Mouse (Mus musculus) cerebellum, postnatal 4 days (tissue): Measurements from ENCODE around the gene Pdlim5.
"Not testable (repeated sequence)": the region's sequence is repeated elsewhere in the genome, so short reads cannot be mapped to it uniquely, and the experiment has no call there.

ENCODE experiments used
- DNase-seq, 2 experiments: peaks; one replicate each; pipeline ENCODE4 v3.0.0; 2022; ENCODE audit warnings: low spot score in 2 of 2, mixed read lengths in 1 of 2

Pdlim5 gene

GRCm38 (mm10) chr3:142395520-142396193 lies at the start of gene Pdlim5:
Gene Pdlim5, minus strand, starts transcription at chr3:142395696.
- DNase-seq = peak; percentile 86 to 94

DNA sequence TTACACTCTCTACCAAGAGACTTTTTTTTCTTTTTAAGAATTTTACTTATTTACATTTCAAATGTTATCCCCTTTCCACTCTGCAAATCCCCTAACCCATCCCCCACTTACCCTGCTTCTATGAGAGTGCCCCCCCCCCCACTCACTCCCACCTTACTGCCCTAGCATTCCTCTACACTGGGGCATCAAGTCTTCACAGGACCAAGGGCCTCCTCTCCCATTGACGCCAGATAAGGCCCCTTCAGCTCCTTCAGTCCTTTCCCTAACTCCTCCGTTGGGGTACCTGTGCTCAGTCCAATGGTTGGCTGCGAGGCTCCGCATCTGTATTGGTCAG lies 48.2 kb upstream of the Pdlim5 start:
- DNase-seq = no peak

DNA sequence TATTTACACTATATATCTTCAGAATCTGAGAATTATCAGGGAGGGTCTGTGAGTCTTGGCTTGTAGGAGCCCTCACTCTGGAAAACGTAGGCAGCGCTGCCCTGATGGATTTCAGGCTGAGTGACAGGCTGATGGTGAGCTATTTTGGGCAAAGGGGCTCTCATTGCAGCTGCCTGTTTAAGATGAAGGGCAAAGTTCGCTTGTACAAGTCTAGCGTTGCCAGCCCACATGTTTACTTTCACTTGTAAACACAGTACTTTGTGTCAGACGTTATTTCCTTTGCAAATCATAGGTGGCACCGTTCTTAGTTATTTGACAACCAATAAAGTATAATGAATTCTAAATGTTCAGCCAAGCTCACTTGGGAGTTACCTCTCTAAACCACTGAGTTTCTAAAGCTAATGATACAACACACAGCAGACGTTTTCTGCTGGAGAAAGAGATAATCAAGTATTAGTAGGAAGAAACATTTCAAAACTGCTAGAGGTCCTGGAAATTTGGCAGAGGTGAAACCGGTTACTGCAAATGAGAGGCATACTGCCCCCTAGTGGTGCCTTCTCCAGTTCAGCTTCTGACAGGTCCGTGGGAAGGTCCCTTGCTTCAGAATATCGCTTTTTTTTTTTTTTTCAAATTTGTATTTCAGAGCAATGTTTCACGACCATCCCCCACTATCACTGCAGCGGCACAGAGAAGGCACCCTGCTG lies 47.7 kb upstream of the Pdlim5 start:
- DNase-seq = peak; percentile 76 to 91

DNA sequence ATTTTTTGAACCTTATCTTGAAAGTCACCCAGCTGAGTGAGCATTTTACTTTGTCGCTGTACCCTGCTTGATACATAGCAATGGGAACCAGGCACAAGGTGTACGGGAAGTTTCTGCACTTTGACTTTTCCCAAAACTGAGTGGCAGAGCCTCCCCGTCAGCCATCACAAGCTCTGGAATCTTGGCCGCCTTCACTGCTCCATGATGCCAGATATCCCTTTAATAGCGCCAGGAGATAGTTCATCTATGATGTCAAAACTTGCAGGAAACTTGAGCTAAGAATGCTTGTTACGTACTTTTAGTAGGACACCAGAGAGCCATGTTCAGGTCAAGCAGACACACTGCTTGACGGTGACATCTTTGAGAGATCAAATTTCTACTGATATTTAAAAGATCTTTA lies 46.7 kb upstream of the Pdlim5 start:
- DNase-seq = no peak

- no peak for DNase-seq
Measured at GRCm38 (mm10) chr3:142441142-142441541, 45.6 kb upstream of the Pdlim5 start.

DNA sequence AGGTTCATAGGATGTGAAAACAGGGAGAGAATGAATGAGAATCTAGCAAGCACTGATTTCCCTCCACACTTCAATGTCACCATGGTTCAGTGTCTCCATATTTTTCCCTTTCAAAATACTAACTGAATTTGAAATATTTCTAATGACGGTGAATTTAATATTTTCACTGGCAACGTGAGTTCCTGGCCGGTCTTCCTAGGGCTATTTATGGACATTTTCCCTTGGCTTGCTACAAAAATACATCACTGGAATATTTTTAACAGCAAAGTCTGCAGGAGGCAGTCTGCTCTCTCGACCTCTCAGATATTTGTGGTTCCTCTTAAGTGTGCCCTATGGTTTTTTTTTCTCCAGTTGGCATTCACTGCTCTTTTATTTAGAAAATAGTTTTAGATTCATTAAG lies 44.7 kb upstream of the Pdlim5 start:
- no peak for DNase-seq

DNA sequence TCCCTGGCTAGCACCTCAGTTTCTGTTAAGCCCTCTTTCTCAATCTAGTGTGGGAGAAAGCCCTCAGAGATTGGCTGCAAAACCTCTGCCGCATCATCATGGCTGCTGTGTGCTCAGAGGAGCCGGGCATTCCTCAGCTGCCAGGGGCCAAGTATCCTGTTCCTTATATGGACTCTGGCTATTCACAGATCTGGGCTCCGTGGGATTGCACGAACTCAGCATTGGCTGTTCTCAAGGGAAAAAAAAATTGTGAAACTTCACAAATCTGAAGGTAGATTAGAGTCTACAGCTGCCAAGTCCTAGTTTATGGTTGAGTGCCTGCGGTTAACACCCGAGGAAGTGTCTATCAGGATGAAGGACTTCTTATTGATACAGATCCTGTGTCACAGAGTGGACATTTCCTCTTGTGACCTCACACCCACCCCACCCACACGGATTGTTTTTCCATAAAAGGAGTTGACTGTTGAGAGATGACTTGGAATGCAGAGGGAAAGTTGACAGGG lies 44.1 kb upstream of the Pdlim5 start:
- DNase-seq = no peak

DNA sequence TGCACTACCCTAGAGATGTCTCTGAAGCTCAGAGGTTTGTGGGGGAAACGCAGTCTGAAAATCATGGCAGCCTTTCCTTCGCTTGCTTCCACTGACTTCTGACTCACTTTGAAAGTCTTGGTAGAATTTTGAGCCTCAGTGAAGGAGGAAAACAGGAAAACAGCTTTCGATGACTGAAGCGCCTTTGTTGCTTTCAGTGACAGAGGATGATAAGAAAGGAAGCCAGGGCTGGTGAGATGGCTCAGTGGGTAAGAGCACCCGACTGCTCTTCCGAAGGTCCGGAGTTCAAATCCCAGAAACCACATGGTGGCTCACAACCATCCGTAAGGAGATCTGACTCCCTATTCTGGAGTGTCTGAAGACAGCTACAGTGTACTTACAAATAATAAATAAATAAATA lies 43.1 kb upstream of the Pdlim5 start:
- DNase-seq = not testable (repeated sequence)

DNA sequence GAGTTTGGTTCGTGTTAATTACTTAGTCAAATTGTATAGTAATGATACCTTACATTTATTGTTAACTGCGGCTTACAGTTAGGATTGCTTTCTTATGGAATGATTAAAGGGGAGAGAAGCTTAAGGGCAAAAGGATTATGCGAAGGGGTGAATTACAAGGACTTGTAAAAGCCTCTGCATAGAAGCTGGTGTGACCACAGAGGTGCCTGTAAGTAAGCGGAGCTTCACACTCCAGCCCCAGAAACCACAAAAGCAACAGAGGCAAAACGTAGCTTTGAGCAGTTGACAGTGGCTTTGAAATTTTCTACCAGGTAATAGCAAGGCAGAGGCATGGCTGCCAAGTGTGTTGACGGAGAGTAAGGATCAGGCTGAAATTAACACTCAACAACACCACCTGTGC lies 41.3 kb upstream of the Pdlim5 start:
- no peak for DNase-seq

- no peak for DNase-seq
Measured at GRCm38 (mm10) chr3:142436212-142436611, 40.7 kb upstream of the Pdlim5 start.

GRCm38 (mm10) chr3:142434786-142435168 lies 39.3 kb upstream of the Pdlim5 start:
- no peak for DNase-seq

- no peak for DNase-seq
Measured at GRCm38 (mm10) chr3:142434127-142434785, 38.8 kb upstream of the Pdlim5 start.

GRCm38 (mm10) chr3:142431481-142431880 lies 36.0 kb upstream of the Pdlim5 start:
- no peak for DNase-seq

- no peak for DNase-seq
Measured at GRCm38 (mm10) chr3:142430048-142430447, 34.6 kb upstream of the Pdlim5 start.

DNA sequence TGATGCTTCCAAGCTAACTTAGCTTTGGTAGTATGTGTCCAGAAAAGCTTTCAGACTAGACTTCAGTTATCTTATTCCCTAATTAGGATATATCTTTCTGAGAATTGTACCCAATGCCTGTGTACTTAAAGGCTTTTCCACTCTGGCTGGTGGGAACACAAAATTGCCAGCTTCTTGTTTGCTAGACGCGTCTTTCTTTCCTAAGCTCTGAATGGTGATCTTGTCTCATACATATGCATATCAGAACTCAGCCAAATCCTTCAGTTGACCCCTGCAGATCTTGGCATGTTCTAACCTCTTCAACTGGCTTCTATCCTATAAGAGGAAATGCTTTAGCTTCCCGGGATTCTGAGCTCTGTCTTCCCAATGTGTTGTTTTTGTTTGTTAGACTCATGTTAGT lies 31.3 kb upstream of the Pdlim5 start:
- no peak for DNase-seq

GRCm38 (mm10) chr3:142424134-142424533 lies 28.6 kb upstream of the Pdlim5 start:
- DNase-seq = no peak

GRCm38 (mm10) chr3:142423501-142423917 lies 28.0 kb upstream of the Pdlim5 start:
- DNase-seq = no peak

- DNase-seq = peak in 1 of 2 experiments; percentile 24
Measured at GRCm38 (mm10) chr3:142422229-142422628, 26.7 kb upstream of the Pdlim5 start.

GRCm38 (mm10) chr3:142421470-142421869 lies 26.0 kb upstream of the Pdlim5 start:
- no peak for DNase-seq

DNA sequence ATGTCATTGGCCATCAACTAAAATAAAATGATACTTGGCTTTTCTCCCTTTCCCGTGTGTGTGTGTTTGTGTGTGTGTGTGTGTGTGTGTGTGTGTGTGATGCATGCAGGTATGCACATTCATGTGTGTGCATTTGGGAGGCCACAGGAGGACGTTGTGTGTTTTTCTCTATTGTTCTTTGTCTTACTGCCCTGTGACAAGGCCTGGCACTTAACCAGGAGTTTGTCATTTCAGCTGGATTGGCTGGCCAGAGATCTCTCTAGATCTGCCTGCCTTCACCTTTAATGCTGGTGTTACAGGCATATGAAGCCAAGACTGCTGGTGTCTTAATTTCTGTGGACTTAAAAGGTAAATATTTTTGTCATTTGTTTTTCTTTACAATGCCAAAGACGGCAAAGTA lies 22.5 kb upstream of the Pdlim5 start:
- DNase-seq = no peak

GRCm38 (mm10) chr3:142413345-142413885 lies 17.9 kb upstream of the Pdlim5 start:
- DNase-seq = no peak

DNA sequence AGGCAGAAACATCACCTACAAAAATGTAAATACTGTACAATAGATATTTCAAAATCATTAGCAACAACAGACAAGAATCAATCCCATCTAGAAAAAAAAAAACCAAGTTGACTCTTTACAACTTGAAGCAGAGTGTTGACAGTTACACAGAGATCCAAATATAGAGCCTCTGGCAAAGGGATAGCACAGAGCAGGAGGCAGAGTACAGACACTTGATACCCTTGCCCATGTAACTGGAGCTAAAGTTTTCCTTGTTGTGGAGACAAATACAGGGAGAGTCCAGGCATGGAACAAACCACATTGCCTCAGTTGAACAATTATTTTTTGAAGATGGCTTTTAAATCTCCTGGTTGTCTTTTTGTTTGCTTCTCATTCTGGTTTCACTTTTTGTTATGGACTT lies 15.4 kb upstream of the Pdlim5 start:
- DNase-seq = no peak
